Mouse (Mus musculus) liver, embryonic 14.5 days (tissue): ENCODE results near the gene Txnrd2. TPM values are rescaled to one million over a fixed set of nuclear protein-coding genes. Genes with fewer than 3 reads are reported as not detected.

Experiments used
- ATAC-seq: fragments of 200-750 bp; cut with Nextera tagmentation; 2 replicates; pipeline ENCODE4 v1.8.0; 2017; ENCODE audit warnings: moderate number of reproducible peaks, mild to moderate bottlenecking, moderate library complexity; ENCODE audit not compliant: insufficient read depth
- DNase-seq, 3 experiments: peaks; one replicate each; pipeline ENCODE4 v3.0.0-alpha.2; 2012 to 2013; ENCODE audit warnings: low read depth in 3 of 3, low spot score in 3 of 3
- H3K27ac ChIP-seq: fragments of 300-500 bp; sonication (generic); 2 replicates; pipeline ENCODE4 v1.5.1; 2014; ENCODE audit warnings: moderate library complexity, mild to moderate bottlenecking, control low read depth, inconsistent platforms
- H3K27me3 ChIP-seq: fragments of 300-500 bp; sonication (generic); 2 replicates; pipeline ENCODE4 v1.6.1; 2014; ENCODE audit warnings: mild to moderate bottlenecking, low read length, moderate library complexity; ENCODE audit not compliant: control insufficient read depth, insufficient read depth
- H3K36me3 ChIP-seq: fragments of 300-500 bp; sonication (generic); replicated peaks from 2 replicates; pipeline ENCODE4 v1.6.1; 2014; ENCODE audit warnings: low read depth; ENCODE audit not compliant: control insufficient read depth, insufficient read depth
- H3K4me1 ChIP-seq, 2 experiments: fragments of 200-500 bp in 1 of 2; fragments of 300-500 bp in 1 of 2; sonication (generic) in 1 of 2; replicated peaks; 2 replicates each; pipeline ENCODE4 v1.6.1; 2012 to 2014; ENCODE audit warnings: antibody characterized with exemption in 1 of 2, inconsistent platforms in 1 of 2, low read length in 1 of 2; ENCODE audit not compliant: control insufficient read depth in 2 of 2, insufficient read depth in 2 of 2
- H3K4me2 ChIP-seq: fragments of 300-500 bp; sonication (generic); 2 replicates; pipeline ENCODE4 v1.6.1; 2014; ENCODE audit warnings: low read depth, mild to moderate bottlenecking, control low read depth, moderate library complexity
- H3K4me3 ChIP-seq, 2 experiments: fragments of 200-500 bp in 1 of 2; fragments of 300-500 bp in 1 of 2; sonication (generic) in 1 of 2; 2 replicates each; pipeline ENCODE4 v1.5.1; 2012 to 2014; ENCODE audit warnings: low read depth in 2 of 2, low read length in 2 of 2, mild to moderate bottlenecking in 2 of 2, control low read depth in 1 of 2, inconsistent platforms in 1 of 2, moderate library complexity in 1 of 2; ENCODE audit not compliant: insufficient read depth in 1 of 2
- H3K9ac ChIP-seq: fragments of 300-500 bp; sonication (generic); replicated peaks from 2 replicates; pipeline ENCODE4 v1.6.1; 2014; ENCODE audit warnings: mild to moderate bottlenecking, control low read depth, moderate library complexity
- H3K9me3 ChIP-seq: fragments of 300-500 bp; sonication (generic); 2 replicates; pipeline ENCODE4 v1.6.1; 2016; ENCODE audit warnings: low read length, mixed read lengths; ENCODE audit not compliant: control insufficient read depth
- CTCF ChIP-seq: IDR thresholded peaks from 2 replicates; pipeline ENCODE4 v1.5.1; 2016; ENCODE audit warnings: antibody characterized with exemption, low read depth, control low read depth
- EP300 ChIP-seq: IDR thresholded peaks from 2 replicates; pipeline ENCODE4 v1.6.1; 2016; ENCODE audit warnings: antibody characterized with exemption, low read depth
- WGBS: fragments of 180-500 bp; shearing (Covaris S2); extraction: QIAGEN DNeasy Blood & Tissue Kit; methylation state at CpG from one replicate; pipeline ENCODE4 v1.1.7; 2014; ENCODE audit not compliant: insufficient replicate concordance; 5-methylcytosine and 5-hydroxymethylcytosine counted together
- polyA plus RNA-seq, 2 experiments: library from polyadenylated mRNA; depleted of rRNA in 1 of 2; stranded (reverse) in 1 of 2; unstranded in 1 of 2; fragments of >200 nt; fragmentation: Nextera tagmentation in 1 of 2; extraction: Ambion mirVana in 1 of 2; gene quantifications; 2 replicates each; pipeline versions ENCODE4 v1.2.1 to v1.2.3; 2012 to 2014

Gene Txnrd2
- polyA plus RNA-seq, 2 experiments: 112 to 113 TPM

- Histone ChIP-seq H3K4me3 (no peak overlapping the region), H3K9me3 (no peaks in the 10 kb centered on the region), H3K4me1 (peaks cover 29 to 37% of the 10 kb centered on the region in 2 experiments), H3K9ac (no peak overlapping the region), H3K27ac (no peak overlapping the region), H3K36me3 (no peaks in the 10 kb centered on the region), H3K4me2 (no peak overlapping the region), H3K27me3 (no peaks in the 10 kb centered on the region)
- ATAC-seq (no peak), DNase-seq (no peak)
- WGBS: 80% methylated on average over 5 of the region's 5 CpGs
- TF ChIP-seq EP300 (no peak), CTCF (no peak)
These were observed 40.8 kb upstream of the Txnrd2 start for GRCm38 (mm10) chr16:18385411-18385810.

GRCm38 (mm10) chr16:18386451-18386850 is 39.7 kb upstream of the Txnrd2 start:
- H3K27ac ChIP-seq: no peak overlapping the region; the same call in 1 of the 2 replicates
- no peaks in the 10 kb centered on the region for H3K36me3 ChIP-seq
- H3K4me3 ChIP-seq: no peak overlapping the region
- H3K4me2 ChIP-seq: no peak overlapping the region
- no peaks in the 10 kb centered on the region for H3K9me3 ChIP-seq
- no peak for DNase-seq
- WGBS: 65% methylated on average over 7 of the region's 7 CpGs
- TF ChIP-seq EP300 (no peak), CTCF (no peak)
- H3K27me3 ChIP-seq: no peaks in the 10 kb centered on the region
- no peak overlapping the region for H3K9ac ChIP-seq
- H3K4me1 ChIP-seq: peaks cover 29 to 42% of the 10 kb centered on the region in 2 experiments
- no peak for ATAC-seq

GRCm38 (mm10) chr16:18386972-18387371 is 39.2 kb upstream of the Txnrd2 start:
- H3K4me1 ChIP-seq: peaks cover 32 to 47% of the 10 kb centered on the region in 2 experiments
- H3K36me3 ChIP-seq: no peaks in the 10 kb centered on the region
- 43% methylated on average over 3 of the region's 3 CpGs for WGBS
- peak overlapping the region; percentile 59 for H3K4me2 ChIP-seq
- DNase-seq (no peak), ATAC-seq (no peak)
- H3K27me3 ChIP-seq: no peaks in the 10 kb centered on the region
- H3K27ac ChIP-seq: peak overlapping the region; percentile 46
- H3K9ac ChIP-seq: peak overlapping the region; percentile 12; the same call in 1 of the 2 replicates
- no peaks in the 10 kb centered on the region for H3K9me3 ChIP-seq
- H3K4me3 ChIP-seq: no peak overlapping the region
- TF ChIP-seq CTCF: no peak
- no peak for TF ChIP-seq EP300

GRCm38 (mm10) chr16:18387704-18388582 is 38.2 kb upstream of the Txnrd2 start:
- DNase-seq (peak in 2 of 3 experiments; percentile 38 to 49), ATAC-seq (peak; percentile 80)
- no peaks in the 10 kb centered on the region for H3K36me3 ChIP-seq
- H3K9me3 ChIP-seq: no peaks in the 10 kb centered on the region
- peak; percentile 57 for TF ChIP-seq EP300
- no peak for TF ChIP-seq CTCF
- H3K4me3 ChIP-seq: no peak overlapping the region
- peaks cover 38 to 50% of the 10 kb centered on the region in 2 experiments for H3K4me1 ChIP-seq
- peak overlapping the region; percentile 59 for H3K4me2 ChIP-seq
- peak overlapping the region; percentile 66 for H3K27ac ChIP-seq
- no peaks in the 10 kb centered on the region for H3K27me3 ChIP-seq
- 24% methylated on average over 7 of the region's 7 CpGs for WGBS
- H3K9ac ChIP-seq: peak overlapping the region; percentile 31
